Mouse (Mus musculus): ENCODE results near the gene Supt3. TPM values are rescaled to one million over a fixed set of nuclear protein-coding genes. Genes with fewer than 3 reads are reported as not detected.

The Supt3 gene
- polyA plus RNA-seq, 1 experiment from 2014 or later: 27.0 TPM

DNA sequence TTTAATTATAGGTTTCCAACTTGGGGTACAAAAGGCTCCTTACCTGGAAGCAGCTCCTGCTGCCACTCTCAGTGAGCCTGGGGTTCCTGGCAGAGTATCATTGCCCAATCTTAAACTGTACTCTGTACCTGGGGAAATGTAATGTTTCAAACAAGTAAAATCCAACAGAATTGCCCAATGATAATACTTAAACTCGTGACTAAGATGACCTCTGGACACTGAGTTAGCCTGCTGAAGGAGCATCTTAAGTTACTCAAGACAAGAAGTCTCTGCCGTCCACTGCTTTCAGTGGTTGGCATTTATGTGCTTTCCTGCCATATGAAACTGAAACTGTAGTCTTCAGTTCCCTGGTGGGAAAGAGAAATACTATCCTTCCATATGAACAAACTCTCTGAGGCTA, 279.9 kb downstream of the Supt3 start:
- H3K27ac ChIP-seq (ENCODE audit: low read length): no peak overlapping the region
- H3K4me3 ChIP-seq (ENCODE audit: low read depth, low read length): no peak overlapping the region
- H3K4me1 ChIP-seq (ENCODE audit: control insufficient read depth, insufficient read depth, low read length): peaks cover 5% of the 10 kb centered on the region
- no peak overlapping the region for H3K9ac ChIP-seq (replicated peaks; ENCODE audit: low read depth, low read length)
- H3K4me2 ChIP-seq (replicated peaks; ENCODE audit: low read depth, low read length): no peak overlapping the region
- no peaks in the 10 kb centered on the region for H3K9me3 ChIP-seq (ENCODE audit: control insufficient read depth, low read depth, low read length)
- 89% methylated on average over 2 of the region's 2 CpGs for WGBS
- no peak for ATAC-seq (ENCODE audit: insufficient number of reproducible peaks, insufficient read depth, low FRiP score, low read depth)
- H3K36me3 ChIP-seq (ENCODE audit: control insufficient read depth, insufficient read depth, low read length): no peaks in the 10 kb centered on the region
- H3K27me3 ChIP-seq (ENCODE audit: control insufficient read depth, insufficient read depth, low read length): no peaks in the 10 kb centered on the region

DNA sequence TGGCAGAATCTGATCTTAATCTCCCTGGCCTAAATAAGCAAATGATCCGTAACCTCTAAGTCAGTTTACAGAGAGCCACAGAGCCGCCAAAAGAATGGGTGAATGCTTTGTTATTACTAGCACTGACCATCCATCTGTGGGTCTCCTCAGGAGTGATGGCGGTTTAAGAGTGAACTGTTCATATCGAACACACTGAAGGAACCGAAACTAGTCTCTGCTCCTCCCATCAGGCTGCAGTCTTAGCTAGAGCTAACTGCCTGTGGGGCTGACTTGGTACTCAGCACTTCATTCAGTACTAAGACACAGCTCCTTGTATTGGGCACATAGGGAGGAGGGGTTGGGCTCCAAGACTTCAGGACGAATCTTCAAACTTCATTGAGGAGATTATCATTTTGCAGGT, 280.8 kb downstream of the Supt3 start:
- no peak for ATAC-seq (ENCODE audit: insufficient number of reproducible peaks, insufficient read depth, low FRiP score, low read depth)
- Histone ChIP-seq H3K27me3 (ENCODE audit: control insufficient read depth, insufficient read depth, low read length) (no peaks in the 10 kb centered on the region), H3K4me2 (replicated peaks; ENCODE audit: low read depth, low read length) (no peak overlapping the region), H3K9ac (replicated peaks; ENCODE audit: low read depth, low read length) (no peak overlapping the region), H3K9me3 (ENCODE audit: control insufficient read depth, low read depth, low read length) (no peaks in the 10 kb centered on the region), H3K4me3 (ENCODE audit: low read depth, low read length) (no peak overlapping the region), H3K27ac (ENCODE audit: low read length) (no peak overlapping the region), H3K36me3 (ENCODE audit: control insufficient read depth, insufficient read depth, low read length) (no peaks in the 10 kb centered on the region), H3K4me1 (ENCODE audit: control insufficient read depth, insufficient read depth, low read length) (peaks cover 5% of the 10 kb centered on the region)
- WGBS: 76% methylated on average over 6 of the region's 6 CpGs

DNA sequence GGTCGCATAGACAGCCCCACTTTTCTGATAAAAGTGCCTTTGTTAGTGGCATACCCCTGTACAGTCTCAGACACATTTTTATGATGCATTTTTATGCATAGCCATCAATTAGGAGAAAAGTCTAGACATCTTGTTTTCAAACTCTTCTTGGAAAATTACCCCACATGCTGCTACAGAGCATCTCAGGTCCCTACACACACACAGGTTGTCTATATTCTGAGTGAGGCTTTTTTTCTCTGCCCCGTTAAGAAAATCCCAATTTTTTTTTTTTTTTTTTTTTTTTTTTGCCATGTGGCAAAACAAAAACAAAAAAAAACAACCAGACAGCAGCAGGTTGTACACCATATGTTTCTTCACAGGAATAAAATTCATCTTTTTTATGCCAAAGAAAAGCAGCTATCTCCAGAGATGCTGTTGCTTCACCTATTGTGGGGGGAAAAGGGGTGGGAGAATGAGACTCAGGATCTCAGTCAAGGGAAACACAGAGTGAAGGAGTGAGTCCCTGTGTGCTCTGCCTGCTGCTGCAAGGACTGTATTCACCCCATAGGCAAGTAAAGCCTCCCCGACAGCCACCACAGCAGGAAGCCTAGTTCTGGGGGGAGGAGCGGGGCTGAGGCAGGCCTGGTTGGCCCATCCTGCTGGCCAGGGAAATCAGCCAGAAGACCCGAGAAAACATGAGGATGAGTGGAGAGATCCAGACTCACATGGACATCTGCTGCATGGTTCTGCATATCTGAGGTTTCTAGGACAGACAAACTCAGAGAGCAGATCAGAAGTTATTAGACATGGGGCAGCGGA, 281.8 kb downstream of the Supt3 start:
- Histone ChIP-seq H3K9me3 (ENCODE audit: control insufficient read depth, low read depth, low read length) (no peaks in the 10 kb centered on the region), H3K4me2 (replicated peaks; ENCODE audit: low read depth, low read length) (no peak overlapping the region), H3K36me3 (ENCODE audit: control insufficient read depth, insufficient read depth, low read length) (no peaks in the 10 kb centered on the region), H3K9ac (replicated peaks; ENCODE audit: low read depth, low read length) (no peak overlapping the region), H3K27me3 (ENCODE audit: control insufficient read depth, insufficient read depth, low read length) (no peaks in the 10 kb centered on the region), H3K4me1 (ENCODE audit: control insufficient read depth, insufficient read depth, low read length) (peaks cover 1% of the 10 kb centered on the region), H3K27ac (ENCODE audit: low read length) (no peak overlapping the region), H3K4me3 (ENCODE audit: low read depth, low read length) (no peak overlapping the region)
- WGBS: 68% methylated on average over 6 of the region's 6 CpGs
- no peak for ATAC-seq (ENCODE audit: insufficient number of reproducible peaks, insufficient read depth, low FRiP score, low read depth)

DNA sequence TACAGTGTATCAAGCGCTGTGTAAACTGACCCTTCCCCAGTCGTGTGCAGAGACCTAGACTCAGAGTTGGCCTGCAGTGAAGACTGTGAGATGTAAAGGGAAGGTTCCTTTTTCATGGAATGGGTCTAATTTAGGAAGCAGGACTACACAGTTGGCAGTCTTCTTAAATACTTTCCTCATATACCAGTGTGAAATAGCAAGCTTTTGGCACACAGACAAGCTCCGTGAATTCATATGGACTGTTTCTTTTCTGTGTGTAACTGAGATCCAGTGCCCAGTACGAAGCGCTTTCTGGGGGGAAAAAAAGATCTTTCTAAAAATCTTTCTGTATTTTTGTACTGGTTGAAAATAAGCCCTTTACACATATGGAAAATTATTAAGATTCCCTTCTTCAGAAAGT, 286.8 kb downstream of the Supt3 start:
- no peak overlapping the region for H3K9ac ChIP-seq (replicated peaks; ENCODE audit: low read depth, low read length)
- H3K27ac ChIP-seq (ENCODE audit: low read length): no peak overlapping the region
- no peaks in the 10 kb centered on the region for H3K27me3 ChIP-seq (ENCODE audit: control insufficient read depth, insufficient read depth, low read length)
- 67% methylated on average over 5 of the region's 5 CpGs for WGBS
- ATAC-seq (ENCODE audit: insufficient number of reproducible peaks, insufficient read depth, low FRiP score, low read depth): no peak
- no peak overlapping the region for H3K4me2 ChIP-seq (replicated peaks; ENCODE audit: low read depth, low read length)
- no peaks in the 10 kb centered on the region for H3K9me3 ChIP-seq (ENCODE audit: control insufficient read depth, low read depth, low read length)
- no peak overlapping the region for H3K4me3 ChIP-seq (ENCODE audit: low read depth, low read length)
- H3K4me1 ChIP-seq (ENCODE audit: control insufficient read depth, insufficient read depth, low read length): 0 out of 2 replicates have a peak, but pooled peaks cover 3% of the 10 kb centered on the region
- no peaks in the 10 kb centered on the region for H3K36me3 ChIP-seq (ENCODE audit: control insufficient read depth, insufficient read depth, low read length)

DNA sequence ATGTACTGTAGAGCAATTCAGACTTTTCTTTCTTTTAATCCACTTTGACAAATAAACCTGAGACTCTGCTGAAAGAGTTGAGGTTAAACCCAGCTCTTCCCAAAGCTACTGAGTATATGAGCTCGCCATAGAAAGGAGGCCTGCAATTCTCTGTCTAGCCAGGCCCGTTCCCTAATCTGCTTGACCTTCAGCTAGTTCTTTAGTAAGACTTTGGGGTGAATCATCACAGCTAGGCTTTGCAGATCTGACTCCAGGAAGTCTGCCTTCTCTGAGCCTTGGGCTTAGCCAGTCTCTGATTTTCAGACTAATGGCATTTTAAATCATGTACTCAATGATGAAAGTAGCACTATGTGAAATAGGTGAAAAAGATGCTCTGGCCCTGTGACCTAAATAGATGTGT, 288.5 kb downstream of the Supt3 start:
- H3K36me3 ChIP-seq (ENCODE audit: control insufficient read depth, insufficient read depth, low read length): no peaks in the 10 kb centered on the region
- H3K4me3 ChIP-seq (ENCODE audit: low read depth, low read length): no peak overlapping the region
- no peak for ATAC-seq (ENCODE audit: insufficient number of reproducible peaks, insufficient read depth, low FRiP score, low read depth)
- no peaks in the 10 kb centered on the region for H3K9me3 ChIP-seq (ENCODE audit: control insufficient read depth, low read depth, low read length)
- no peak overlapping the region for H3K4me2 ChIP-seq (replicated peaks; ENCODE audit: low read depth, low read length)
- H3K27ac ChIP-seq (ENCODE audit: low read length): no peak overlapping the region
- no peaks in the 10 kb centered on the region for H3K27me3 ChIP-seq (ENCODE audit: control insufficient read depth, insufficient read depth, low read length)
- no peak overlapping the region for H3K9ac ChIP-seq (replicated peaks; ENCODE audit: low read depth, low read length)
- 57% methylated on average over 2 of the region's 2 CpGs for WGBS
- 0 out of 2 replicates have a peak, but pooled peaks cover 3% of the 10 kb centered on the region for H3K4me1 ChIP-seq (ENCODE audit: control insufficient read depth, insufficient read depth, low read length)

DNA sequence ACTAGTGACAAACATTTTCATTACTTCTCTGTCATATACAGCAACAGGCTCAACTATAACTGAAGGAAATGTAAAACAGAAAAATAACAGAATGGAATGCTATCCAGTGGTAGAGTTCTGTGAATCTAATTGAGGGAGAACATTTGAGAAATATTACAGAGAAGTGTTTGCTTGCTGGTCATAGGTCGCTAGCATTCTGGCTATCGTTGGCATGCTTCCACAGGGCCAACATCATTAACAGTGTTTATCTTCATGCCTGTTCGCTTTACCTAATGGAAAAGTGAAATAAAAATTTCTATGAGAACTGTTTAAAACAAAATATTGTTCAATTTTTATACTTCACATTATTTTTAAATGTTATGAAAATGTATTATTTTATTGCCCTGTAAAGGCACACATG, 290.5 kb downstream of the Supt3 start:
- Histone ChIP-seq H3K27ac (ENCODE audit: low read length) (no peak overlapping the region), H3K9ac (replicated peaks; ENCODE audit: low read depth, low read length) (no peak overlapping the region), H3K36me3 (ENCODE audit: control insufficient read depth, insufficient read depth, low read length) (no peaks in the 10 kb centered on the region), H3K4me3 (ENCODE audit: low read depth, low read length) (no peak overlapping the region), H3K4me1 (ENCODE audit: control insufficient read depth, insufficient read depth, low read length) (0 out of 2 replicates have a peak, but pooled peaks cover 3% of the 10 kb centered on the region), H3K27me3 (ENCODE audit: control insufficient read depth, insufficient read depth, low read length) (no peaks in the 10 kb centered on the region), H3K4me2 (replicated peaks; ENCODE audit: low read depth, low read length) (no peak overlapping the region), H3K9me3 (ENCODE audit: control insufficient read depth, low read depth, low read length) (no peaks in the 10 kb centered on the region)
- ATAC-seq (ENCODE audit: insufficient number of reproducible peaks, insufficient read depth, low FRiP score, low read depth): no peak
- WGBS: 75% methylated on average over 3 of the region's 3 CpGs

DNA sequence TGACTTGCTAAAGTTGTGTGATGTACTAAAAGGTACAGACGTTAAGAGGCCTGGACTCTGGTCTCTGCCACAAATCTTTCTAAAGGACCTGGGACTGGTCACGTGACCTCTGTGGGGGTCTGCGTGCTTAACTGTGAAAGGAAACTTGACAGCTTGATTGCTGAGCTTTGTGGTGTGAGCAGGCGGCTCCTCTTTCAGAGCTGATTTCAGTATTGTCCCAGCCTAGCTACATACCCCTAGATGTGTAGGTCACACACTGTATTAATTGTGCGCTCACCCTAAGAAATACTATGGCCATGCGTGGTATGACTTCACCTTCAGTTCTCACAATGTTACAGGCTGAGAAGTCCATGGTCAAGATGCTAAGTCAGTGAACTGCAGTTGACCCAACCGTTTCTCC, 291.4 kb downstream of the Supt3 start:
- no peak for ATAC-seq (ENCODE audit: insufficient number of reproducible peaks, insufficient read depth, low FRiP score, low read depth)
- Histone ChIP-seq H3K36me3 (ENCODE audit: control insufficient read depth, insufficient read depth, low read length) (no peaks in the 10 kb centered on the region), H3K9ac (replicated peaks; ENCODE audit: low read depth, low read length) (no peak overlapping the region), H3K9me3 (ENCODE audit: control insufficient read depth, low read depth, low read length) (no peaks in the 10 kb centered on the region), H3K27me3 (ENCODE audit: control insufficient read depth, insufficient read depth, low read length) (no peaks in the 10 kb centered on the region), H3K4me2 (replicated peaks; ENCODE audit: low read depth, low read length) (no peak overlapping the region), H3K4me1 (ENCODE audit: control insufficient read depth, insufficient read depth, low read length) (0 out of 2 replicates have a peak, but pooled peaks cover 3% of the 10 kb centered on the region), H3K27ac (ENCODE audit: low read length) (no peak overlapping the region), H3K4me3 (ENCODE audit: low read depth, low read length) (no peak overlapping the region)
- WGBS: 54% methylated on average over 7 of the region's 7 CpGs

DNA sequence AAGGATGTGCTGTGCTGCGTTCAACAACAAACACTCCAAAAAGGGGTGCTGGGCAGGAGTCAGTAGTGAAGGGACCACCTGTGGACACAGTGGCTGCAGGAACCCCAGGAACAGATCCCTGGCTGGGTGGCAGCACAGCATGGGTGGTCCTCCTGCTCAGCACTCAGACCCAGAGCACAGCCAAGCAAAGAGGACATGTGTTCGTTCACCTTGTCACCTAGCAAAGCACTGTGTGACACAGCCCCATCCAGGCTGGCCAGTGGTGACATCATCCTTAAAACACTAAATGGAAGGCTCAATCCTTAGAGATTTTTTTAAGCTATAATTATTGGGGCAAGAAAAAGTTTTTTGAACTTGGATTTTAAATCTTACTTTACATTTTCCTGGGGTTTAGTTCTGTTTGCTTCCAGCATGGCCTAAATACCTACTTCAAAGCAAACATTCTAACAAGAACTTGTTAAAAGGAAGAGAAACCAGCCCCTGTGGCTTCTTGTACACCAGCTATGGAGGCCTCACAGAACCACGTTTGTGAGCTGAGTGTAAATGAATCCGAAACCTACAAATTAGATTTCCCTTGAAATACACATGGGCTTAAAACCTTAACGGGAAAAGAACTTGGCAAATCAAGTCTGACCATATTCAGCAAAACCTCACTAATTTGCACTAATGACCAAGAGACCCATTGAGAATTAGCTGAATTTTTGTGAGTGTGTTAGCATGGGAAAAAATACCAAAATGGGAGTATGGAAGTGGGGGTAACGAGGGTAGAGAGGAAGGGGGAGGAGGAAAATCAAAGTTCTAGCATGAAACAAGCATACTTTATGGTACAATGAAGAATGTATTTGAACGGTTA, 295.8 kb downstream of the Supt3 start:
- Histone ChIP-seq H3K9ac (replicated peaks; ENCODE audit: low read depth, low read length) (no peak overlapping the region), H3K36me3 (ENCODE audit: control insufficient read depth, insufficient read depth, low read length) (no peaks in the 10 kb centered on the region), H3K4me3 (ENCODE audit: low read depth, low read length) (no peak overlapping the region), H3K4me2 (replicated peaks; ENCODE audit: low read depth, low read length) (no peak overlapping the region), H3K9me3 (ENCODE audit: control insufficient read depth, low read depth, low read length) (no peaks in the 10 kb centered on the region), H3K27ac (ENCODE audit: low read length) (no peak overlapping the region), H3K4me1 (ENCODE audit: control insufficient read depth, insufficient read depth, low read length) (peaks cover 3% of the 10 kb centered on the region; the same call in 1 of the 2 replicates), H3K27me3 (ENCODE audit: control insufficient read depth, insufficient read depth, low read length) (no peaks in the 10 kb centered on the region)
- ATAC-seq (ENCODE audit: insufficient number of reproducible peaks, insufficient read depth, low FRiP score, low read depth): no peak
- WGBS: 60% methylated on average over 7 of the region's 7 CpGs

All from stomach, embryonic 14.5 days (tissue).